Mouse (Mus musculus) brown adipose tissue, adult 24 weeks (tissue): ENCODE data around the gene Tbc1d22a. TPM values are rescaled to one million over a fixed set of nuclear protein-coding genes. Genes with fewer than 3 reads are reported as not detected.

Source experiments
- H3K27ac ChIP-seq: fragments of 200-500 bp; replicated peaks from 2 replicates; pipeline ENCODE4 v1.5.1; 2012; ENCODE audit warnings: low read depth, mild to moderate bottlenecking, low read length
- H3K4me1 ChIP-seq: fragments of 200-500 bp; 2 replicates; pipeline ENCODE4 v1.6.1; 2012; ENCODE audit warnings: low read length, mixed read lengths; ENCODE audit not compliant: control insufficient read depth, insufficient read depth, insufficient read length
- H3K4me3 ChIP-seq: fragments of 200-500 bp; 2 replicates; pipeline ENCODE4 v1.5.1; 2012; ENCODE audit warnings: low read depth, mild to moderate bottlenecking, low read length, moderate library complexity; ENCODE audit not compliant: insufficient read depth
- polyA plus RNA-seq: library from polyadenylated mRNA; stranded (reverse); fragments of >200 nt; gene quantifications from 2 replicates; pipeline ENCODE4 v1.2.4, GENCODE M21; 2012; ENCODE audit not compliant: missing spikeins, insufficient read depth, insufficient read length

The Tbc1d22a gene
- polyA plus RNA-seq, 1 experiment = 15.2 TPM

DNA sequence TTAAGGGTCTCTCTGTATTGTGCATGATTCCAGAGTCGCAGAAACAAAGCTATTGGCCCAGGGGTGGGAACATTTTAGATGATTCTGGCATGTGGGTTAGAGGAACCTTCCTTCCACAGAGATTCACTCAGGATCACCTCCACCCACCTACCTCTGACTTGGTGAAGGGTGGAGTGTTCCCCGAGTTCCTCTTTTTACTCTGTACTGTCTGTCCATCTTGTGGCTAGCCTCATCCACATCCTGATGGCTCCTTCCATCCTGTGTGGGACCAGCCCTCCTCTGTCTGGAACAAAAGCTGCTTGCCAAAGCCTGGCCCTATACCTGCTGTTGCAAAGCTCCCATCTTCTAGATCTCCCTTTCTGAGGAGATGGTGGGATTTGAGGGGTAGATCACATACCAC lies 71.0 kb downstream of the Tbc1d22a start:
- no peak overlapping the region for H3K27ac ChIP-seq
- no peak overlapping the region for H3K4me3 ChIP-seq
- 0 out of 2 replicates have a peak, but pooled peaks cover 2% of the 10 kb centered on the region for H3K4me1 ChIP-seq

DNA sequence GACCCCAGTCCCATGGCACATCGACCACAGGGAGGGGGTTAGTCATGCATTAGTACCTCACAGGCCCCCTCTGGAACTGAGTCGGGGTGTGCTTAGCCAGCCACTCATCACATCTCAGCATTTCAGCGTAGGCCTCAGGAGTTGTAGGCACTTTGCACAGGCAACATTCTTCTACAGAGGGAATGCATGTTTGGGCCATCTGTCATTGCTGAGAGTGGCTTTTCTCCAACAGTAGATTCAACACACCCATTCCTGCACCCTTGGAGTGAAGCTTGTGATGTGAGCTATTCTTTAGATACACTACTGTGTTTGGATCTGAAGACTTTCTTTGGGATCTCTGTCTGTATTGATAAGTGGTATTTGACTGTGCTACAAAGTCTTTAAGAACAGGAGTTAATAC lies 75.8 kb downstream of the Tbc1d22a start:
- no peak overlapping the region for H3K27ac ChIP-seq
- H3K4me3 ChIP-seq = no peak overlapping the region
- no peaks in the 10 kb centered on the region for H3K4me1 ChIP-seq

DNA sequence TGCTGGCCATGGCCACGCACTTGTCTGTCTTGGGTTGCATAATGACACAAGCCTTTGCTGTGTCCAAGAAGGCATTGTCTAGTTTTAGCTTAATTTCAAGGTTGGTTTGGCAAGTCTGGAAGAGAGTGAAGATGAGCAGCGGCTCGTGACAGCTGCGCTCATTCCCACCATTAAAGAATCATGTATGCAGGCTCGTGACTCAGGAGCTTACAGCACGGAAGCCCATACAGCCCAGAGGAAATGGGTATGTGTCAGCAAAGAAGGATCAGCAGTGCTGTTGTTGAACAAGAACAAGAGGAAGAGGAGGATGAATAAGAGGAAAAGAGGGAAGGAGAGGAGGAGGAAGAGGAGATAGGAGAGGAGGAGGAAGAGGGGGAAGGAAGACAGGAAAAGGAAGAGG lies 78.0 kb downstream of the Tbc1d22a start:
- Histone ChIP-seq H3K27ac (no peak overlapping the region), H3K4me1 (no peaks in the 10 kb centered on the region), H3K4me3 (no peak overlapping the region)

DNA sequence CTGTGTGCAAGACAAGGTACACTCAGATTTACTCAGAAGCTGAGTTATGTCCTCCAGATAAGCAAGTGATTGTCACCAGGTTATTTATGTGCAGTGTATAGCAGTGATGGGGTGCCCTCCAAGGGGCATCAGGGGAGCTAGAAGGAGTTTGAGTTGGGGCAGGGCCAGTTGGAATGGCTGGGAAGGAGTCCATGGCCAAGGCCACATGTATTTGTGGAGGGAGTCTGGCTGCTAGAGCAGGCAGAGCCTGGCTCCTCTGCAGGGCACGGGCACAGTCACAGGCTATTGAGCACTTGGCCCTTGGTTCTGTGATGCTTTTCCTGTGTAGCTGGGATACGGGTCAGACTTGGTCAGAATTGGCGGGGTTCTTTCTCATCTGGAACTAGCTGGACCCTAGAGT lies 80.2 kb downstream of the Tbc1d22a start:
- no peaks in the 10 kb centered on the region for H3K4me1 ChIP-seq
- no peak overlapping the region for H3K4me3 ChIP-seq
- H3K27ac ChIP-seq = no peak overlapping the region

DNA sequence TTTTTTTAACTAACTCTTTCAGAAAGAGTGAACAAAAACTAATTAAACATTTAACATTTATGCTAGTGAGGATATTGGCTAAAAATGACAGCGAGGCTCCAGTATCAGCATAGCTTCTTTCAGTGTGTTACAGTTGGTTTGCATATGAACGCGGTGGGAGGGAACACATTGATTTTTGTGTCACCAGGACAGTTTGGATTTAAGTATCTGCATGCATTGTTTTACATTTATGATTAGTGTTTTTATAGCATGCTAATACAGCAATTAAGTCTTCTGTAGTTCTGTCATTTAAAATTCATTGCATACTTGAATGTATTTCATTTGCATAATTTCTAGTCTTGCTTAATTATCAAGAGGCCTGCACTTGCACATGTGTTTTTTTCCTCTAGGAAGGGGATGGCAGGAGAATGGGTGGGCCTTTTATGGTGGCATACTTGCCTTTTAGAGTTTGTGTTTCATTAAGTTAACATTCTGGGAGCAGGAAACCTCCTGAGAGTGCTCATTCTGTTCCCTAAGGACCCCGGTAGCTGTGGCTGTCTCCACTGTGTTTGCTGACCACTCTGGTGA lies 81.5 kb downstream of the Tbc1d22a start:
- Histone ChIP-seq H3K27ac (no peak overlapping the region), H3K4me1 (no peaks in the 10 kb centered on the region), H3K4me3 (no peak overlapping the region)

DNA sequence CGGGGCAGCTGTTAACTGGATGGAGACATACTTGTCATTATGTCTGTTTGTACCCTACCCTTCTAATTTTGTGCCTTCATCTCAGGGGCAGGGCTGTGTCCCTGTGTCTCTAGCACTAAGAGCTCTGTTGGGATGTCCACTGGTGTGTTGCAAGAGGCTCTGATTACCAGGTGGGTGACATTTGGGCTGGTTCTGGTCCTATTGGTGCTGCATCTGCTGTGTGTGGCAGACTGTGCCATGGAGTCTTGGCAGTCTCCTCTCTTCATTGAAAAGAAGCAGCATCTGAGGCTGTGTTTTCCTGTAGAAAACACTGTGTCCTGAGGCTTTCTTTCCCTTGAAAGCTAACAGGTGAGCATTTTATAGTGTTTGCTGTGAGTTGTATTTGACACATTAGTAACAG lies 83.0 kb downstream of the Tbc1d22a start:
- no peak overlapping the region for H3K27ac ChIP-seq
- H3K4me1 ChIP-seq = no peaks in the 10 kb centered on the region
- no peak overlapping the region for H3K4me3 ChIP-seq

DNA sequence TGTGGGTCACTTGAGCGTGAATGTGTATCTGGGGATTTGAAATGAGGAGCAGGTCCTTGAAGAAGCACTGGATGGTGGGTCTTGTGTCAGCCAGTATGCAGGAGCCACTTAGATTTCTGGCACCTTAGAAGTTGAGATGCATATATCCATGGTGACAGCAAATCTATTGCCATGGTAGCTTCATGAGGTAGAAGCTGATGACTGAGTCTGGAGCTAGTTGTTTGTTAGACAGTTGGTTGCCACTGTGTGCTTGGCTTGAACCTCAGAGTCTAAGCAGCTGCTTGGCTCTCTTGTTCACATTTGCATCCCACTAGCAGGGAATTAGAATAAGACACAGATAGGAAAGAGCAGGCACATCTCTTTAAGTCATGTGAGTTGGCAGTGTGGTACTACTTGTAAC lies 89.6 kb downstream of the Tbc1d22a start:
- Histone ChIP-seq H3K27ac (no peak overlapping the region), H3K4me3 (no peak overlapping the region), H3K4me1 (no peaks in the 10 kb centered on the region)

DNA sequence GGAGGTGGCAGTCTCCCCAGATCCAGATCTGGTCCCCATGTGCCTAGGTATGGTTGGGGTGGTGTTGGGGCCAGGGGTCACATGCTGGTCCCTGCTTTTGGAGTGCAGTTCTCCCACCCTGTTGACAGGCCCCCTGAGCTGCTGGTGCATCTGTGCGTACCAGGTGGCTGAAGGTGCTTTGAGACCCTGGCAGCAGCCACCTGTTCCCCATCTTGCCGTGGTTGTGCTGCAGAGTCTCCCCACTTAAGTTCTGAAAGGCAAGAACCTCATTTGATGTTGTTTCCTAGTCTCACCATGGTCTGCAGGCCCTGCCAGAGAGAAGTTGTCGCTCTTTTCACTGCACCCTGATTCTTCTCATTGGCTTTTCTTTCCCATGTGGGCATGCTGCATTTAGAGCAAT lies 90.6 kb downstream of the Tbc1d22a start:
- H3K4me3 ChIP-seq = no peak overlapping the region

DNA sequence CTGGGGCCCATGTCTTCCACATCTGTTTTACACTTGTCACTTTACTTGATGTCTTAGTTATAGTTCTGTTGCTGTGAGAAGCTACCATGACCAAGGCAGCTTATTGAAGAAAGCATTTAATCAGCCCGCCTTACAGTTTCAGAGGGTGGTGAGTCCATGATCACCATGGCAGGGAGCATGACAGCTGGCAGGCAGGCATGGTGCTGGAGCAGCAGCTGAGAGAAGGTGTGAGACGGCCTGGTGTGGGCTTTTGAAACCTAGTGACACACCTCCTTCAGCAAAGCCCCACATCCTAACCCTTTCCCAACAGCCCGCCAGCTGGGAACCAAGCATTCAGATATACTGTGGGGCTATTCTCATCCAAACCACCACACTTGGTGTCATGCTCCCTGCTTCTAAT lies 91.0 kb downstream of the Tbc1d22a start:
- no peak overlapping the region for H3K4me3 ChIP-seq
- no peak overlapping the region for H3K27ac ChIP-seq

More for the DNA sequence above, 90.6 kb downstream of the Tbc1d22a start:
- no peaks in the 10 kb centered on the region for H3K4me1 ChIP-seq
- H3K27ac ChIP-seq = no peak overlapping the region

DNA sequence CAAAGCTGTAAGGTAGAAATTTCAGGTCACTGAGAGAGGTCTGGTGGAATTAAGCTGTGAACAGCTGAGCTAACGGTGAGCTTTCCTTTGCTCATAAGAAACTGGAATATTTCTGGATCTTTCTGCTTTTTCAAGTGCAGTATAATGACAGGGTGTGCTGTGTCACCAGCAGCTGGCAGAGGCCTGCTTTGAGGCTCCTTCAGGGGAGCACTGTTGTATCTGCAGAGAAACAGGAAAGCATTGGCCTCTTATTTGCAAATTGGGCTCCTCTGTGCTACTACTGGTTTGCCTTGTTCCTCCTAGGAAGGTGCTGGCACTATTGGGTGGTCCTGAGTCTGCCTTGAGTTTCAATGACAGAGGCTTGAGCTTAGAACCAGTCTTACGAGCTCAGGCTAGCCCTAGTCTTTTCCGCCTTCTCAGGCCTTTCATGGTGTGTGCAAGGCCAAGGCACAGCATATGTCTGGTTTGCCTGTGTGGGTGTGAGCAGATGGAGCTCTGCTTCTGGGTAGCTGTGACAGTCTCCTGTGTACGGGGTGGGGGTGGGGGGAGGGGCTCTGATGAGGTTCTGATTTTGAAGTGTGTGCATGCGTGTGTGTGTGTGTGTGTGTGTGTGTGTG lies 95.1 kb downstream of the Tbc1d22a start:
- Histone ChIP-seq H3K4me1 (no peaks in the 10 kb centered on the region), H3K27ac (no peak overlapping the region), H3K4me3 (no peak overlapping the region)

More for the DNA sequence above, 91.0 kb downstream of the Tbc1d22a start:
- no peaks in the 10 kb centered on the region for H3K4me1 ChIP-seq

DNA sequence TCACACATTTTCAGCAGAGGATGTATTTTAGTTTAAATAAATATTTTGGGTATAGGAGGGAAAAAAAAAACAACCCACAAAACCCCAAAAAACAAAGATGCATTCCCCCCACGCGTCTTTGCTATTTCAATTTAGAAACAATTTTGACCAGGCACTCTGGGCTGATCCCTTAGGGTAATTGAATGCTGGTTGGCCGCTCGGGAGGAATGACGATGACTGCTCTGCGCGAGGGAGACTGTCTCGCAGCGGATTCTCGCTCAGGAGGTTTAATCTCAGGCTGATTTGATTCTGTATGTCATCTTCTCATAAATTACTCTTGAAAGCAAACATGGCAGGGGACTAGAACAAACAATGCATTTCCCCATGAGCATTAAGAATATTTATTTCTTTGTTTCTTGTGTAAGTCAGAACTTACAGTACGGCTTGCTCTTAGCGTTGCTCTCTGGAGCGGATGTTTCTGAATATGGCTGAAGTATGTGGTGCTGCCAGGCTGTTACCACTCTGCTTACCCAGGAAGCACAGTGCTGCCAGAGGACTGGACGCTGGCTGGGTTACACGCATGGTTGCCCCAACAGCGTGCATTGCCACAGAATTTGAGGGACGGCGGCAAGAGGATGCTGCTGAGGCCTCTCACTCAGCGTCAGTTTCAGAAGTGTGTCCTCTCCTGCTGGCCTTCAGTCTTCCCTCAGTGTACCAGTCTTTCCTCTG lies 106.7 kb downstream of the Tbc1d22a start:
- Histone ChIP-seq H3K4me3 (no peak overlapping the region), H3K27ac (no peak overlapping the region), H3K4me1 (no peaks in the 10 kb centered on the region)

DNA sequence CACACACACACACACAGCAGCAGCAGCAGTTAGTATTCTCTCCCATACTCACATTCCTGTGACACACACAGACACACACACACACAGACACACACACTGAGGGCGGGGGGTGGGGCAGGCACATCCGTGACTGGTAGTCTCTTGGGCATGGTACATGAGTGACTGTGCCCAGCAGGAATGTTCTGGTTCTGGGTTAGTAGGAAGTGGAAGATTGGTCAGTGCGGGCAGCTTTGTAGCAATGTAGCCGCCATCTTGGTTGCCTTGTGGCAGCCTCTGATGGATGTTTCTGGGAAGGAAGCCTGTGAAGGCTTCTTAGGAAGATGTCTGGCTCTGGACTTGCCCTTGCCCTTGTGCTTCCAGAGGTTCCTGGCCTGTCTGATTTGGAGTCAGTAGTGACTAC lies 112.1 kb downstream of the Tbc1d22a start:
- Histone ChIP-seq H3K4me1 (no peaks in the 10 kb centered on the region), H3K27ac (no peak overlapping the region), H3K4me3 (no peak overlapping the region)

DNA sequence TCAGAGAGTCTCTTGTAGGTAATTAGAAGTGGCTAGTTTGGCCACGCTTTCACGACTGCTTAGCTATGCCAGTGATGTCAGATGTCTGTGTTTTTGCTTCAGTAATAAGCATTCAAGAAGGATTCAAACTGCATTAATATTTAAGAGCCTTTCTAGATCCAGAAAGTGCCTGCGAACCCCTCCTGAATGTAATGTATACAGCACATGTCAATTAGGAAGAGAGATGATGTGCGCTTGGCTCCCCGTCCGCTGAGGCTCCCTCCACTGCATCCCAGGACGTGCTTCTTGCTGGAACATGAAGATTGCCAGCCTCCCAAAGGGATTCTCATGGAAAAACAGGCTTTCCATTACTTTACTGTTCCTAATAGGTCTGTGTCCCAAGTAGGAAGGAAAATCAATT lies 115.7 kb downstream of the Tbc1d22a start:
- Histone ChIP-seq H3K4me1 (no peaks in the 10 kb centered on the region), H3K27ac (no peak overlapping the region), H3K4me3 (no peak overlapping the region)

DNA sequence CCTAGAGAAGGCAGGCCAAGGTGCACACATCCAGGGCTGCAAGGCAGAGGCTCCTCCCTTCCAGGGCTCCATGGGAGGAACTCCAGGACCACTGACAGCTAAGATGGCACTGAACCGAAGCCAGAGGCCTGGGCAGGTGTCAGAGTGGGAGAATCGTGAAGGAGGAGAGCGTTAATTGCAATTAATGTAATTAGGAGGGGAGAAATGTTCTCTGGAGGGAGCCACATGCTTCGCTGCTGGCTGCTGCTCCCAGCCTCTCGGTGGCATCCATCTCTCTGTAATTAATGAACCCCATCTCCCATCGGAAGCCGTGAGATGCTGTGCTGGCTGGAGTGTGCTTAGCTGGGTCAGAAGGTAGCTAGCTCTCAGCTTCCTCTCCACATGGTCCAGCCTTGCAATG lies 116.2 kb downstream of the Tbc1d22a start:
- Histone ChIP-seq H3K4me1 (0 out of 2 replicates have a peak, but pooled peaks cover 2% of the 10 kb centered on the region), H3K4me3 (no peak overlapping the region), H3K27ac (no peak overlapping the region)

DNA sequence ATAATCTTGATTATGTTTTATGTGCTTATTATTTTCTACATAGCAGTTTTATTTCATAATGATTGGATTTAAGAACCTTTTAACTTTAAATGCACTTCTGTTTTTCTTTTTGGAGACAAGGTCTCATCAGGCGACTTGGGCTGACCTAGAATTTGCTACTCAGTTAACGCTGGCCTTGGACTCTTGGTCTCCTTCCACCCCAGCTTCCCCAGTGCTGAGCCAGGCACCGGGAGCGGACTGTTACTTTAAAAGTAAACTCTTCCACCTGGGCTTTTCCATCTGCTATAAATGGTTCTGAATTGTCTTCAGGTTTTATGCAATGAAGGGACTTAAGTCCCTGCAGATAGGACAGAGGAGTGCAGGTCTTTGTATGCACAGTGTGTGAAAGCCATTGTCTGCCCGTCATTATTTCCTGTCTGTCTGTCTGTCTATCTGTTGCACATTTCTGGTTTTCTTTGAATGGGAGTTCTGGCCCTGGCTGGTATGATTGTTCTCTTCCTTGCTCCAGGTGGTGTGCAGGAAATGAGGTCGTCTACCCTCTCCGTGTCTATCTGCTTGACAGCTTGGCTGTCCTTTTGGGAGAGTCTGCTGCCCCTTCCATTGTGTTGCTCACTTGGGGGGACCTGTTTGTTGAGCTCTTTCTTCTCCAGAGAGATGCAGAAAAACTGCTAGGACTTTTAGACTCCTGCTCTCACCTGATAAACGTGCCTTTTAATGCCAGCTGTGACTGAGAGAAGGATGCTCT lies 117.4 kb downstream of the Tbc1d22a start:
- Histone ChIP-seq H3K27ac (no peak overlapping the region), H3K4me3 (no peak overlapping the region), H3K4me1 (0 out of 2 replicates have a peak, but pooled peaks cover 2% of the 10 kb centered on the region)
